Comparison of ENCODE assay signal across 14 mouse cellular contexts in the genomic region with DNA sequence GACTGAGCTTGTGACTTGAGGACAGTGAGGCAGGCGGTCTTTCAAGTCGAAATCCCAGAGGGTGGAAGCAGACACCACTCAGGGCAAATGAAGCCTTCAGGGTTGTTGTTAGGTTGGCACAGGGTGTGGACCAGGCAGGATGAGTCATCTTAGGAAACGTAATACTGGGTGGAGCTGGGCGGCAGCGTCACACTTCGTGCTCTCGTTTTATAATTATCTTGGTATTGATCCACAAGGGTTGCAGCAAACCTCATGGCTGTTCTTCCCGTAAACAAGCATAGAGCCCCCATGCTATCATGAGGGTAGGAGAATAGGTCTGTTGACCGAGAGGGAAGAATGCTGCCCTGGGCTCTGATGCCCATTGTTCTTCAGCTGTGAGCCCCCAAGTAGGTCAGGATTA. TPM values are rescaled to one million over a fixed set of nuclear protein-coding genes. Genes with fewer than 3 reads are reported as not detected.
DNase-seq lines count a peak whose midpoint lies in the region; ATAC-seq and TF ChIP-seq lines count a peak whose summit lies in the region.
"Had no signal": no experiment of that assay in that cellular context is flagged by ENCODE, and none has a peak within 500 bp of the region (broad histone marks: within the 10 kb centered on the region; RNA-seq: fewer than 3 reads in every experiment).

No protein-coding gene starts in this region.

- no peak for TF ChIP-seq EP300 in lung, postnatal 0 days (IDR thresholded peaks at IDR 0.05)
- TF ChIP-seq EP300 in stomach, postnatal 0 days (optimal IDR thresholded peaks at IDR 0.05): no peak

- H3K36me3 ChIP-seq in lung, postnatal 0 days (ENCODE audit: insufficient read depth, low read length): no peaks in the 10 kb centered on the region
- H3K36me3 ChIP-seq in stomach, postnatal 0 days (ENCODE audit: control insufficient read depth, insufficient read depth, low read length): no peaks in the 10 kb centered on the region
- H3K36me3 ChIP-seq: liver, embryonic 13.5 days; midbrain, embryonic 15.5 days had no signal

- no peak overlapping the region for H3K27ac ChIP-seq in lung, postnatal 0 days (ENCODE audit: low read length)
- no peak overlapping the region for H3K27ac ChIP-seq in stomach, postnatal 0 days (replicated peaks)
- no peak overlapping the region for H3K27ac ChIP-seq in layer of hippocampus, adult 2 months
- H3K27ac ChIP-seq: kidney, postnatal 0 days; liver, embryonic 13.5 days; midbrain, embryonic 15.5 days had no signal

- no peak for TF ChIP-seq CTCF in lung, postnatal 0 days (IDR thresholded peaks at IDR 0.05)
- TF ChIP-seq CTCF in stomach, postnatal 0 days (IDR thresholded peaks at IDR 0.05; ENCODE audit: low read depth): no peak
- TF ChIP-seq CTCF in layer of hippocampus, adult 2 months (conservative IDR thresholded peaks at IDR 0.05): no peak

- no peak overlapping the region for H3K4me2 ChIP-seq in lung, postnatal 0 days (replicated peaks; ENCODE audit: low read depth, low read length)
- H3K4me2 ChIP-seq in stomach, postnatal 0 days (replicated peaks; ENCODE audit: low read depth): no peak overlapping the region
- H3K4me2 ChIP-seq: liver, embryonic 13.5 days; midbrain, embryonic 15.5 days had no signal

- DNase-seq in lung, postnatal 0 days (ENCODE audit: low spot score): peak; percentile 17
- no peak for DNase-seq in lung, postnatal 14 days
- peak; percentile 82 for DNase-seq in MN1 (ENCODE audit: low spot score)
- peak; percentile 62 for DNase-seq in stomach, postnatal 0 days (ENCODE audit: low spot score)
- DNase-seq in layer of hippocampus, adult 2 months (ENCODE audit: low spot score in 2 of 2): no peak
- no peak for DNase-seq in heart, postnatal 10 days
- DNase-seq: cerebellum, adult 11 months; left cerebral cortex, postnatal 4 days; liver, embryonic 13.5 days; lung, postnatal 4 days; thymus, adult 2 months had no signal

- WGBS in lung, postnatal 0 days: 69% methylated on average over 9 of the region's 9 CpGs
- 46% methylated on average over 9 of the region's 9 CpGs for WGBS in stomach, postnatal 0 days

- ATAC-seq in lung, postnatal 0 days: peak; percentile 44; the same call in 1 of the 2 replicates
- peak; percentile 85 for ATAC-seq in inflammation-experienced regulatory T-cells, adult 6 months
- peak; percentile 88 for ATAC-seq in stomach, postnatal 0 days (ENCODE audit: low FRiP score, low TSS enrichment)
- ATAC-seq: midbrain, embryonic 15.5 days had no signal

- H3K4me1 ChIP-seq in lung, postnatal 0 days (ENCODE audit: insufficient read depth, low read depth, low read length): no peaks in the 10 kb centered on the region
- no peaks in the 10 kb centered on the region for H3K4me1 ChIP-seq in stomach, postnatal 0 days (replicated peaks; ENCODE audit: control insufficient read depth, insufficient read depth)
- H3K4me1 ChIP-seq: liver, embryonic 13.5 days; midbrain, embryonic 15.5 days had no signal

- H3K9me3 ChIP-seq in lung, postnatal 0 days (ENCODE audit: low read length): no peaks in the 10 kb centered on the region
- no peaks in the 10 kb centered on the region for H3K9me3 ChIP-seq in stomach, postnatal 0 days (ENCODE audit: control insufficient read depth, low read length)
- H3K9me3 ChIP-seq: liver, embryonic 13.5 days; midbrain, embryonic 15.5 days had no signal

- intact Hi-C loops in heart, postnatal 10 days (cut with DNase I): no loop called here

- H3K4me3 ChIP-seq in lung, postnatal 0 days (ENCODE audit: low read depth, low read length): no peak overlapping the region
- no peak overlapping the region for H3K4me3 ChIP-seq in stomach, postnatal 0 days (ENCODE audit: low read depth, low read length)
- no peak overlapping the region for H3K4me3 ChIP-seq in layer of hippocampus, adult 2 months
- H3K4me3 ChIP-seq: liver, embryonic 13.5 days; midbrain, embryonic 15.5 days had no signal

- H3K27me3 ChIP-seq in lung, postnatal 0 days (replicated peaks; ENCODE audit: insufficient read depth, low read length): no peaks in the 10 kb centered on the region
- no peaks in the 10 kb centered on the region for H3K27me3 ChIP-seq in stomach, postnatal 0 days (ENCODE audit: control insufficient read depth, insufficient read depth, low read length)
- H3K27me3 ChIP-seq: liver, embryonic 13.5 days; midbrain, embryonic 15.5 days had no signal

- no peak overlapping the region for H3K9ac ChIP-seq in lung, postnatal 0 days (replicated peaks; ENCODE audit: low read depth)
- H3K9ac ChIP-seq in stomach, postnatal 0 days (ENCODE audit: low read length): no peak overlapping the region
- H3K9ac ChIP-seq: liver, embryonic 13.5 days; midbrain, embryonic 15.5 days had no signal

RNA-seq across cellular contexts. Expression of gene Trp53bp2, which starts 25.9 kb away (rescaled TPM):
- polyA plus RNA-seq in lung, postnatal 0 days (2015; fragmentation: Nextera tagmentation; extraction: Ambion mirVana): 27.0 and 30.1 TPM in 2 replicates
- polyA plus RNA-seq in inflammation-experienced regulatory T-cells, adult 6 months (2017; shearing (Covaris generic)): 1 to 10 TPM; 6.5 to 7.5 (median 6.6) TPM
- polyA plus RNA-seq in stomach, postnatal 0 days (2015; fragmentation: Nextera tagmentation; extraction: Ambion mirVana): 9.5 and 10.3 TPM in 2 replicates
- total RNA-seq in layer of hippocampus, adult 2 months (2021): 10 to 100 TPM; 31.1 to 32.4 TPM
- 10 to 100 TPM; 17.2 to 20.3 TPM for total RNA-seq in heart, postnatal 10 days (2021)

RNA-seq across cellular contexts. Expression of gene Fbxo28, which starts 41.7 kb away (rescaled TPM):
- 9.8 and 12.5 TPM in 2 replicates for polyA plus RNA-seq in lung, postnatal 0 days (2015; fragmentation: Nextera tagmentation; extraction: Ambion mirVana)
- polyA plus RNA-seq in inflammation-experienced regulatory T-cells, adult 6 months (2017; shearing (Covaris generic)): 1 to 10 TPM; 6.0 to 8.2 (median 6.7) TPM
- 12.6 and 13.6 TPM in 2 replicates for polyA plus RNA-seq in stomach, postnatal 0 days (2015; fragmentation: Nextera tagmentation; extraction: Ambion mirVana)
- 10 to 100 TPM; 46.3 to 46.7 TPM for total RNA-seq in layer of hippocampus, adult 2 months (2021)
- total RNA-seq in heart, postnatal 10 days (2021): 10 to 100 TPM; 23.5 to 26.1 TPM

Comparison
In these comparisons a context has a peak if more than half of its experiments do, and no peak if none do; other contexts are left out.
1. DNase-seq: peak in lung, postnatal 0 days (single experiment), MN1 (single experiment) and stomach, postnatal 0 days (single experiment); none in lung, postnatal 14 days (single experiment), layer of hippocampus, adult 2 months (0 of 2) and heart, postnatal 10 days (0 of 2).
2. Peak in every context shown above with its lines, with median percentiles within 50 percentile points of each other: ATAC-seq.